Mouse (Mus musculus): ENCODE results near the gene Ccdc57. TPM values are rescaled to one million over a fixed set of nuclear protein-coding genes. Genes with fewer than 3 reads are reported as not detected.
A peak's percentile ranks its signal among the peaks of the same experiment; 100 is the strongest.

Gene Ccdc57
- total RNA-seq, 2 experiments from 2014 or later = 11.7 to 13.7 TPM

DNA sequence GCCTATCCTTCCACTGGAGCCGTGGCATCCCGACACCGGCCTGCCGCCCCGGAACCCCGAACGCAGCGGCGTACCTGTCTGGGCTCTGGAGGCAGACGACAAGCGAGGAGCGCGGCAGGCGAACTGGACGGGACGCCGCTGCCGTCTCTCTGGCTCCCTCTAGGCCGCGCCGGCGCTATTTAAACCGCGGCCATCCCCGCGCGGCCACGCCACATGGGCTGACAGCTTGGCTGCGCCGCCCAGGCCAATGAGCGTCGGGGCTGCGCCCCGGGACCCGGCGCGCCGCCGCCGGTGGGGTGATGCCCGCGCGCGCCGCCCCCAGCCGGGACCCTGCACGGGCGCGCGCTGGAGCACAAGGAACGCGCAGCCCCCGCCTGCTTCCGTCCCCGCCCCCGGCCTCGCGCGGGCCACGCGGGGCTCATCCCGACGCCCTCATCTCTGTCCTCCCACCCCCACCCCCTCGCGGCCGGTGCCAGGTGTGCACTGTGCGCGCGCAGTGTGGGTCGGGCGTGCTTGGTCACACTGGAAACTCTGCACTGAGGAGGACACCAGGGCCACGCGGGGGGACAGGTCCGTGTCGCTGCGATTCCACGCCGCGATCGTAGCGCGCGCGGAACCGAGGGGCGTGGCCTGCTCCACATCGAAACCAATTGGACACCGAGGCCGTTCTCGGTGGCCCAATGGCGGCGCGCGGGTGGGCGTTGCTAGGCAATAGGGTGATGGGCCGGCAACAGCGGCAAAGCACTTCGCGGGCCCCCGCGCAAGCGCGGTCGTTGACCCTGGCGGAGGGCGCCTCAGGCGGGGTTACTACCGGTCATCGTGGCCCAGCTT is 108.5 kb downstream of the Ccdc57 start, which contains the start of gene Fasn:
TSS of gene Fasn (minus strand) at position 592 of the 831 bp plus-strand sequence.
- intact Hi-C loops (cut with DNase I) = no loop called here

DNA sequence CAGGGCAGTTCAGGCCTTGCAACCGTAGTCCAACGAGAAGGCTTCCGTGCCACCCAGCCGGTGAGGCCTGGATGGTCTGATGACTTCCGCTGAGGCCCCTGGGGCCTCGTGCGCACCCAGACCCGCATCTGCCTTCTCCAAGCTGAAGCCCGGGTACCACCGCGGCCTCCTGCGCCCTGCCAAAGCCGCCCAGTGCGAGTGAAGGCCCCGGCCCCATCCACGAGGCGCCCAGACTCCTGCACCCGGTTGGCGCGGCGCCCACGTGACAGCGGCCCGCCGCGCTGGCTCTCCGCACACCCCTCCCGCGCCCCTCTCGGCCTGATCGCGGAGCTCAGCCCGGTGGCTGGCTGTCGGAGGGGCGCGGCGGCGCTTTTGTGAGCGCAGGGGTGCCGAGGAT is 109.1 kb downstream of the Ccdc57 start:
- DNase-seq = peak; percentile 76
- intact Hi-C loops (cut with DNase I) = no loop called here

More for the DNA sequence above, 108.5 kb downstream of the Ccdc57 start, which contains the start of gene Fasn:
- peak; percentile 100 for DNase-seq

DNA sequence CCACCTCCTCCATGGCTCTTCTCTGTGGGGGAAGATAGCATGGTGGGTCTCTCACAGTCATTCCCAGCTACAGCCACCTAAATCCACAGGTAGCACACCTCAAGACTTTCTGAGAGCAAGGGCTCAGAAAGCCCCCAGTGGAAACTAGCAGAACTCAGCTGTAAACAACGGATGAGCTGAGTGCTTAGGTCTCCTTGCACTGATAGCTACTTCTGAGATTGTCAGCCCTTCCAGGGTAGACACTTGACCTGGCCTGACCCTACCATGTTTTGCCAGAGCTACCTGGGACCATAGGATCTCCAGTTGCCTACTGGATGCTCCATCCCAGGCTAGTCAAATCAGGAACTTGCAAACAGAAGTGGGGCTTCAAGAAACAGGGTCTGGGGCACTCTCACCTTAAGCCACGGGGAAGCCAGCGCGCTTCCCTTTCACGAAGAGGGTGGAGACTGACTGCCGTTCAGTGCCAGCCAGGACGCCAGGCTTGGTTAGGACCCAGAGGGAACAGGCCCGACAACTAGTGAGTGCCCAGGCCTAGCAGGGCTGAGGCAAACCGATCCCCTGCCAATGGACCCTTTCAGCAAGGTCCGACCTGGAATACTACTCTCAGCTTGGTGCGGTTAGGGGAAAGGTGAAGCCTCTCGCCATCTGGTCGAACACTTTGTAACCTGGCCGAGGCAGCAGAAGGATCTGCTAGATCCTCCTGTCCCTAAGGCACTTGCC is 109.7 kb downstream of the Ccdc57 start:
- intact Hi-C loops (cut with DNase I) = no loop called here
- DNase-seq = no peak

DNA sequence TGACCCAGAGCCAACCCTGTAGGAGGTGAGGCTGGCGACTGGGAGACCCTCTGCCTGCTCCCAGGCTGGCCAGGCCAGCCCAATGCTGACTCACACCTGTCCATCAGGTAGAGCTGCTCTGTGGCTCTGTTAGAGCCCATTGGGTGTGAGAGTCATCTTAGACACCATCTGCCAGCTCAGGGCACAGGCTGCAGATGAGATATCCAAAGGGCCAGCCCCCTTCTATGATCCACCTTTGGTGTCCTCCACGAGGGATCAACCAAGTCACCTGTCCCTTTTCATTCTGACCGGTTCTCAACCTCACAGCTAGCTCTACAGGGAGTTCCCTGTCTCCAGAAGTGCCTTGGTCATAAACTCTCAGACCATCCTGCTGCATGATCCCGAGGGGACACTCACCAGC is 110.4 kb downstream of the Ccdc57 start:
- no peak for DNase-seq
- intact Hi-C loops (cut with DNase I) = no loop called here

DNA sequence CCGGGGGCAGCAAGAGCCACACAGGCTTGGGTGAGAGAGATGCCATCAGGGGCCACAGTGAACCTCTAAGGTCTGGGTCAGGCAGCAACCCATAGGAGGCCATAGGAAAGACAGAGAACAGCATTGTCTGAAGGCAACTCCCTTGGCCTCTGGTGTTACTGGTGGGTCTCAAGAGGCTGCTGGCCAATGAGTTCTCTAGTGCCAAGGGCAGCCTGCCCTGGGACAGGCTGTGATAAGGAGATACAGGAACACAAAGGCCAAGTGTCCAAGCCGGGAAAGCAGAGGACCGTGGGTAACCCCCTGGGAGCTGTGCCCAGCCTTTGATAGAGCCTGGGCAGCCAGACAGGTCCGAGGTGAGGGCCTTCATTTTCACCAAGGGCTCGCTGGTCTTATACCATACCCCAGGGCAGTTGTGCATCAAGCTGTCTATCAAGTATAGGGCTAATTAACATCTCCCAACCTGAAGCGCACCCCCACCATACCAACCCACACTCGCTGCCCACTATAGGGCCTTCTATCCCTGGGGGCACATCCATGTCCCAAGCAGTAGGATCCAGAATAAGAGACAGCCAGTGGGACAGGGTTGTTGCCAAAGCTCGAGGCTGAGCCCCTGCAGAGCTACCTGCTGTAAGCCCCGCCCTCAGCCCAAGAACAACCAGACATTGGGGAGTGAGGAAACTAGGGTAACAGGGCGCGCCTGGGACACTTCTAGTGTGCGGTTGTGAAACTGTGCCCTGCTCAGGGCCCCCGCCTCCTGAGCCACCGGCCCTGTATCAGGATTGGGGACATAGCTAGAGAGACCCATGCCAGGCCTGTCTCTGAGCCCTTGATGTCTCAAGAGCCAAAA is 111.4 kb downstream of the Ccdc57 start:
- intact Hi-C loops (cut with DNase I) = no loop called here
- DNase-seq = no peak

DNA sequence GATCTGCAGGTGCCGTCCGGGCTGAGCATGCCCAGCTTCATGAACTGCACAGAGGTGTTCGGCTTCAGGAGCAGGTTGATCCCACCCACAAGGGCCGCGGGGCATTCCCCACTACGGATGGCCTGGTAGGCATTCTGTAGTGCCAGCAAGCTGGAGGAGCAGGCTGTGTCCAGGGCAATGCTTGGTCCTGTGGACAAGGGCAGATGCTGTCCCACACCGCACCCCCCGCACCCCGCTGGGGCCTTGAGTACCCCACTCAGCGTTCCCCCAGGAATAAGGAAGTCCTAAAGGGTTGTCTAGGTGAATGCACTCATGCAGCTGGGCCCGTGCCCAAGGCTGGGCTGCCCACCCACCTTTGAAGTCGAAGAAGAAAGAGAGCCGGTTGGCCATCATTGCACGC is 112.1 kb downstream of the Ccdc57 start:
- no peak for DNase-seq
- intact Hi-C loops (cut with DNase I) = no loop called here

DNA sequence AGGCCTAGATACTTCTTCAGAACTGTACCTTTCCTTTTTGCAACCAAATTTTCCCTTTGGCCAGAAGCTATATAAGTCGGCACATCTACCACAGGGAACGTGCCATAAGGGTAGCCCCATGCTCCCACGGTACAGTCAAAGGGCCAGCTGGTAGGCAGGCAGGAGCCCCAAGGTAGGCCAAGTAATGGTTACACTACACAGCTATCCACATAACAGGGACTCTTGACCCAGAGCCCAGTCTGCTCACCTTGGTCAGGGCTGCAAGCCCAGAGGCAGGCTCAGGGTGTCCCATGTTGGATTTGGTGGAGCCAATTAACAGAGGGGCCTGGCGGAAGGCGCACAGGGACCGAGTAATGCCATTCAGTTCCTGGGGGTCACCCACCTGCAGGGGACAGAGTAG is 113.1 kb downstream of the Ccdc57 start:
- DNase-seq = no peak

DNA sequence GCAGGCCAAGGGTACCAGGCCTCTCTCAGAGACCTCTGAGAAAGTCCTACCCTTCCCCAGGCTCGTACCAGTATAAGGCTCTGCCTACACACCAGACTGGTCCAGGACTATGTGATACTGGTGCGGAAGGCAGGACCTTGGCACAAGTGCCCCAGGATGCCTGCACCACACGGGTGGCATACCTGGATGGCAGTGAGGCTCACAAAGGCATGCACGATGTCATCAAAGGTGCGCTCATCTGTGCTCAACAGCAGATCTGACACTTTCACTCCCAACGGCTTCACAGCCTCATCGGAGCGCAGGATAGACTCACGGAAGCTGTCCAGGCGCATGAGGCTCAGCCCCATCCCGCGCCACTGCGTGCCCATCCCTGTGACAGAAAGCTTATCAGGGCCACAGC is 114.4 kb downstream of the Ccdc57 start:
- no peak for DNase-seq

More for the DNA sequence above, 113.1 kb downstream of the Ccdc57 start:
- intact Hi-C loops (cut with DNase I) = no loop called here

DNA sequence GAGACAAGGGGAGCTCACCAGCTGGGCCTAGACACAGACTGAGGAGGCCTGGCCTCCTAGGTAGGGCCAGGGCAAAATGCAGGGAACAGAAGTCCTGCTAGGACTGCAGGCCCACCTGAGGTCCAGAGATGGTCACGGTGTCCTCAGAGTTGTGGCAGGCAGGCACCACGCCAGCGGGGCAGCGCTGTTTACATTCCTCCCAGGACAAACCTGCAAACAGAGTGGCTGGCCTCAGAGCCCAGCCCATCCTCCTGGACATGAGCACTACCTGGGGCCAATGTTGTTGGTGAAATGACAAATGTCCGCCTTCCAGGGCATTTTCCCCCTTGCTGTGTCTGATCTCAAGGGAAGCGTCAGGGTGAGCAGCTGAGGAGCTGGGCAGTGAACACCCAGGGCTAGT is 115.3 kb downstream of the Ccdc57 start:
- intact Hi-C loops (cut with DNase I) = no loop called here
- no peak for DNase-seq

More for the DNA sequence above, 114.4 kb downstream of the Ccdc57 start:
- intact Hi-C loops (cut with DNase I) = no loop called here

DNA sequence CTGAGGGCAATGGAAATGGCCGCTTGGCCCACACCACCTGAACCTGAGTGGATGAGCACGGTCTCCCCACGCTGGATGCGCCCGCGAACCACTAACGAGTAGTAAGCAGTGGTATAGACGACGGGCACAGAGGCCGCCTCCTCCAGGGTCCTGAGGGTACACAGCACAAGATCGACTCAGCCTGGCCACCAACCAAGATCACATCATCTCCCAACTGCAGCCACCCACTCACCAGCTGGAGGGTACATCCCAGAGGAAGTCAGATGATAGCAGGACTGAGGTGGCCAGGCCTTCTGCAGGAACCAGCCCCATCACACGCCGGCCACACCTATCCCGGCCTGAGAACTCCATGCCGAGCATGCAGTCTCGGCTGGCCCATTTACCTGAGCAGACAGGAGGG is 120.6 kb downstream of the Ccdc57 start:
- intact Hi-C loops (cut with DNase I) = no loop called here
- no peak for DNase-seq

DNA sequence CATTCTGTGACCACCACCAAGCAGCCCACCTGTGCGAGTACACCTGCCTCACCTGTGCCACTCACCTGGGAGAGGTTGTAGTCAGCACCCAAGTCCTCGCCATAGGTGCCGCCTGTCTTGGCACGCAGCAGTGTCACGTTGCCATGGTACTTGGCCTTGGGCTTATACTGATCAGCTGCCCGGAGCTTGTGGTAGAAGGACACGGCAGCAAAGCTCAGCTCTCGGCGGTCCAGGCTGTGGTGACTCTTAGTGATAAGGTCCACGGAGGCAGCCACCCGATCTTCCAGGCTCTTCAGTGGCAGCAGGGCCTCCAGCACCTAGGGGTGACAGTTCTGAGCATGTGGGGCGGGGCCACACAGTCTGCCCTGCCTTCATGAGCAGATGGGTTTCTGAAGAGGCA is 124.7 kb downstream of the Ccdc57 start:
- DNase-seq = no peak
- intact Hi-C loops (cut with DNase I) = no loop called here

DNA sequence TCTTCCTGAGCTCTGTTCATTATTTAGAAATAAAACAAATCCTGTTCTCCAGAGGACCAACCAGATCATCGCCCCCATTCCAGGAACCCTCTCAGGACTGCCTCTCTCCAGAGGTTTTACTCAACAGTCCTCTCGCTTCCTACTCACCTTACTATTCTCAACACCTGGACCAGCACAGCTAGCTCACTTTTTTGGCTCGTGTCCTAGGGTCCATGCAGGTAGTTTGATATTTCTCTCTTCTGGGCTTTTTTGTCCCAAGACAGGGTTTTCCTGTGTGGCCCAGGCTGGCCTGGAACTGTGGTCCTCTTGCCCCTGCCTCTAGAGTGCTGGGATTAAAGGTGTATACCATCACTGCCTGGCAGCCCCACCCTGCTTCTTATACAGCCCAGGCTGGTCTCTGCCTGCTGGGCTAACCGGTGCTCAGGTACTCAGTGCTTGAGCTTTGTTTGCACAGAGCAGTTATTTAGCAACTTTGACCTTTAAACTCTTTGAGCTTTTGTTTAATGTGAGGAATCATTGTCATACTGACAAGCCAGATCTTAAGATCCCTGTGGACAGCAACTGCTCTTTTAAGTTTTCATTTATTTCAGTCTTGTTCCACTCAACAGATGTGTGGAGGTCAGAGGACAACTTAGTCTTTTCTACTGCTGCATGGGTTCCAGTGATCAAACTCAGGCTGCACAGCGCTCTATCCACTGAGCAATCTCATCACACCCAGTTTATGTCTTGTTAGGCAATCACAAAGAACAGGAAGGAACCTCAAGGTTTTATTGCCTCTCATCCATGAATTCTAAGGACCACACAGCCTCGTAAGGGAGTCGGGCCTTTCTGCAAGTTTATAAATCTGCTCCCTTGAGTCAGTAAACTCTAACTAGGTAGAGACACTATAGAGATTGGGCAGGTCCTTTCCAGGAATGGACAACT is 127.0 kb downstream of the Ccdc57 start:
- intact Hi-C loops (cut with DNase I) = no loop called here
- no peak for DNase-seq

DNA sequence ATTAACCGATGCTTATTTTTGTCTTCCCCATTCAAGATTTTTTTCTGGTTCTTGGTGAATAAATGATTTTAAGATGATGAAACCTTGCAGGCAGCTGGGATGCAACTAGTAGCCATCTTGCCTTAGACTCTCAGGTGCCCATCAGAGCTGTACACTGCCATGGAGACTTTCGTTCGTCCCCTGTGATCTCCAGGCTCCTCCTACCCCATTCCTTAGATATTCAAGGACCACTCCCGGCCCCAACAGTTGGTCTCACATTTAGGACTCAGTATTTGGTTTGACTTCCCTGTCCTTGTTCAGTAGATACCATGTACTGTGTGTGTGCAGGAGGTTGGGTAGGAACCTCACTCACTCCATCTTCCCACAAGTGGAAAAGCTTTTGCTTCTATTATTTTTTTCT is 127.9 kb downstream of the Ccdc57 start:
- intact Hi-C loops (cut with DNase I) = no loop called here
- DNase-seq = no peak

DNA sequence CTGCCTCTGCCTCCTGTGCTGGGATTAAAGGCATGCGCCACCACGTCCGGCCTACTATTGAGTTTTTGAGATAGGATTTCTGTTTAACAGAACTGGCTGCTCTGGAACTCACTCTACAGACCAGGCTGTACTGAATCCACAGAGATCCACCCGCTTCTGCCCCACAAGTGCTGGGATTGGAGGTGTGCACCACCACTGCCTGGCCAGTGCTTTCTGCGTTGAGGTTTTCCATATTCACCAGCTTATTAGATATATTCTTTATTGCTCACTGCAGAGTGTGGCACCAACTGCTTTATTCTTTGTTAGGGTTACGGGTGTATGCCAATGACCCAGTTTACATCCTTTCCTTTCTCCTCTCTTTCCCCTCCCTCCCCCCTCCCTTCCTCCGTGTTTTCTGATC is 128.4 kb downstream of the Ccdc57 start:
- intact Hi-C loops (cut with DNase I) = no loop called here
- DNase-seq = no peak

DNA sequence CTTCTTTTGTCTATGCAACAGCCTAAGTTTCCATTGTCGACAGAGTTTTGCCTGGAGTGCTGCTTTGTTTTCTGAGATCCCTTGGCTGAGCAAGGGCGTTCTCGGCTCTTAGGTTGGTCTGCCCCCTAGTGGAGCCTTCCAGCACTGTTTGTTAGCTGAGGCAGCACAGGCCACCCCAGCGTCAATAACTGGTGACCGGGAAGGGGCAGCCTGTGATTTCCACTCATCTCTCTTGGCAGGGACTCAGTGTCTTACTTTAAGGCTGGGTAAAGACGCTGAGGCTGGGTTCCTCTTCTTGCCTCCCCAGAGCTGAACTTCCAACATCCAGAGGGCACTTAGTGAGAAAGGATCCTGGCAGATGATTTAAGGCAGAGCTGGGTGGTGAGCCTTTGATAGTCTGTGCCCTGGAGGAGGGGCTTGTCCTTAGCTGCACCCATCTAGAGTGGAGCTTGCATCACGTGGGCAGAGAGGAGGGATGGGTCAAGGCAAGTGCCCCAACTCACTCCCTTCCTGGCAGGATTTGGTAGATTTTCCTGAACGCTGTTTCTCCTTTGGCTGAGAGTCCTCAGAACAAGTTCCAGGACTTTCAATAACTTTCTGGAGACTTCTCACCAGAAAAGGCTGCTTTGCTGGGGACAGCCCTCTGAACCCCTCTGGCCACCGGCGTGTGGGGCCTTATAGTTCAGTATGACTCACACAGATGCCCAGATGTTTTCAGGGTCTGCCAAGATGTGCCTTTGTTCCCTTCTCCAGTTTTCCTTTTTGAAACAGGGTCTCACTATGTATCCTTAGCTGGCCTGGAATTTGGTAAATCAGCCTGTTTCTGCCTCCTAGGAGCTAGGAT is 132.4 kb downstream of the Ccdc57 start:
- intact Hi-C loops (cut with DNase I) = no loop called here

DNA sequence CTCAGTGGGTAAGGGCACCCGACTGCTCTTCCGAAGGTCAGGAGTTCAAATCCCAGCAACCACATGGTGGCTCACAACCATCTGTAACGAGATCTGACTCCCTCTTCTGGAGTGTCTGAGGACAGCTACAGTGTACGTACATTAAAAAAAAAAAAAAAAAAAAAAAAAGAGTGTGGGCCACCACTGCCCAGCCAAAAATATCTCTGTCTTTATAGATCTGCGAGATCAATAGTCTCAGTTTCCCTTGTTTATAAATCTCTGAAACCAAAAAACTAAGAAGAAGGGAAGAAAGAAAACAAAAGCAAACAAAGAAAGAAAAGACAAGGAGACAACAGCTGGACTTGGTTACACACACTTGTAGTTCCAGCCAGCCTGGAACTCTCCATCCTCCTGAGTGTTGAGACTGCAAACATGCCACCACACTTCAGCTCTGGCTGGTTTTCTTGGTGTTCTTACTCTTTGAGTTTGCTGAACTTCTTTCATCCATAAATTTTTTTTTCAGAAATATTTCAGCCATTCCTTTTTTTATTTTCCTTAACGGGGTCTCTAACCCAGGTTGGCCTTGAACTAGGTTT is 133.3 kb downstream of the Ccdc57 start:
- intact Hi-C loops (cut with DNase I) = no loop called here
- no peak for DNase-seq

More for the DNA sequence above, 132.4 kb downstream of the Ccdc57 start:
- DNase-seq = peak; percentile 90

DNA sequence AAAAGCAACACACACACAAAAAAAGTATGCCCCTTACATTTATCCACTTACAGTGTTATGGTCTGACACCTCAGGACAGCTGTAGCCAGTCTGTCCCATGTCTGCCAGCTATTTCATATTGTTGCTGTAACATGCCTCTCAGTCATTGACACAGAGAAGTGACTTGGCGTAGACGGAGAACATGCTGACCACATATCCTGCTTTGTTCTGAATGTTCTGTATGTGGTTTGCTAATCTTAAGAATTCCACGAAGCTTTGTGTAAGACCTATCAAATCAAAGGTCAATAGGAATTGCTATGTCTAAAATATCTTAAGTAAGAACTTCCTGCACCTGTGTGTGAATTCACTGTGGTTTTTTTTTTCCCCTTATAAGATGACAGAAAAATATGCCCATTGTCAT is 134.4 kb downstream of the Ccdc57 start:
- intact Hi-C loops (cut with DNase I) = no loop called here
- DNase-seq = no peak

DNA sequence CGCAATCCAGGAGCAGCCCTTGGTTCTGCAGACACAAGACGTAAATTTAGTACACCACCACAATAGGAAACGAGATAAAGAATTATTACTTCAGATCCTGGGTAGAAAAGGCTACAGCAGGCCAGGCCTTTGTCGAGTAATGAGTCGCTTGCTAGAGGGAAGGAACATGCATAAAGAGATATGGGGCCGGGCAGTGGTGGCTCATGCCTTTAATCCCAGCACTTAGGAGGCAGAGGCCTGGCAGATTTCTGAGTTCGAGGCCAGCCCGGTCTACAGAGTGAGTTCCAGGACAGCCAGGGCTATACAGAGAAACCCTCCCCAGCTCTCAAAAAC is 136.1 kb downstream of the Ccdc57 start:
- no peak for DNase-seq
- intact Hi-C loops (cut with DNase I) = no loop called here
